Comparison of ENCODE assay signal across 8 mouse cellular contexts in the genomic region with DNA sequence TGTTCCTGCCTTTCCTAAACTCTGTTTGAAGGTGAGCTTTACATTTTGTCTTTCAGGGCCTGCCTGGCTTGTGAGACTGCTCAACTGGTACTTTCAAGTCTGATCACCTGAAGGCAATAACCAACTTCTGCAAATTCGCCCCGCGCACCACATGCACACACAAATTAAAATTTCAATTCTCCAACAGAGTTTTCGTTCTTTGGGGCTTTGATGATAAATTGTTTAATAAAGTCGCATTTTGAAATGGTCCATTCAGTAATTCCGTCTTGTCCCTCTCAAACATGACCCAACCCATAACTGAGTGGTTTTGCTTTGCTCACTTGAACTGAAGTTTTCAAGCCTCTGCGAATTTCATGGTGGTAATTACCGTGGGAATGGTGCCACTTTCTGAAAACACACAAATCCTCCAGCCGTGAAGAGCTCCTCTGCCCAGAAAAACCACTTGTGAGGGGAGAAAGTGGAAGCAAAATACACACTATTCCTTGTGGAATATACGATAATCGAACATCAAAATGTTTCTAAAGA. TPM values are rescaled to one million over a fixed set of nuclear protein-coding genes. Genes with fewer than 3 reads are reported as not detected.
DNase-seq lines count a peak whose midpoint lies in the region; ATAC-seq and TF ChIP-seq lines count a peak whose summit lies in the region.

No protein-coding gene starts in this region.

- intact Hi-C loops in gastrocnemius, adult 2 months (cut with DNase I), result loop anchor here (5.0 kb wide), 1 partner anchor 155 kb away; a partner anchor contains a TSS

- no peaks in the 10 kb centered on the region for H3K27me3 ChIP-seq in ES-Bruce4 (ENCODE audit: control insufficient read depth, insufficient read depth, low read length, poor library complexity, severe bottlenecking)
- H3K27me3 ChIP-seq in forebrain, postnatal 0 days (ENCODE audit: insufficient read depth, low read length), result no peaks in the 10 kb centered on the region
- no peaks in the 10 kb centered on the region for H3K27me3 ChIP-seq in lung, postnatal 0 days (replicated peaks; ENCODE audit: insufficient read depth, low read length)

- TF ChIP-seq CTCF in gastrocnemius, adult 2 months (IDR thresholded peaks at IDR 0.05), result no peak
- TF ChIP-seq CTCF in ES-Bruce4 (IDR thresholded peaks at IDR 0.05; ENCODE audit: low read depth, low read length), result no peak
- TF ChIP-seq CTCF in forebrain, postnatal 0 days (IDR thresholded peaks at IDR 0.05; ENCODE audit: low read depth), result no peak
- no peak for TF ChIP-seq CTCF in lung, postnatal 0 days (IDR thresholded peaks at IDR 0.05)

- H3K36me3 ChIP-seq in ES-Bruce4 (ENCODE audit: control insufficient read depth, insufficient read depth, low read length, poor library complexity, severe bottlenecking), result peaks cover 25% of the 10 kb centered on the region
- no peaks in the 10 kb centered on the region for H3K36me3 ChIP-seq in forebrain, postnatal 0 days (ENCODE audit: insufficient read depth)
- H3K36me3 ChIP-seq in lung, postnatal 0 days (ENCODE audit: insufficient read depth, low read length), result no peaks in the 10 kb centered on the region

- H3K4me3 ChIP-seq in gastrocnemius, adult 2 months, result peak overlapping the region; percentile 94
- peak overlapping the region; percentile 69 for H3K4me3 ChIP-seq in ES-Bruce4 (ENCODE audit: low read depth, low read length)
- peak overlapping the region; percentile 85 for H3K4me3 ChIP-seq in forebrain, postnatal 0 days (ENCODE audit: low read depth, low read length)
- peak overlapping the region; percentile 73 for H3K4me3 ChIP-seq in lung, postnatal 0 days (ENCODE audit: low read depth, low read length)

- TF ChIP-seq POLR2A in ES-Bruce4 (IDR thresholded peaks at IDR 0.05; ENCODE audit: insufficient read depth, low read length), result no peak

- no peak for TF ChIP-seq EP300 in ES-Bruce4 (IDR thresholded peaks at IDR 0.05; ENCODE audit: insufficient read depth, low read depth, low read length)
- TF ChIP-seq EP300 in lung, postnatal 0 days (IDR thresholded peaks at IDR 0.05), result no peak

- peak overlapping the region; percentile 78 for H3K27ac ChIP-seq in gastrocnemius, adult 2 months
- peak overlapping the region; percentile 72 for H3K27ac ChIP-seq in ES-Bruce4 (ENCODE audit: insufficient read depth, low read length)
- H3K27ac ChIP-seq in forebrain, postnatal 0 days (ENCODE audit: low read depth, low read length), result peak overlapping the region; percentile 59; the same call in 1 of the 2 replicates
- peak overlapping the region; percentile 80 for H3K27ac ChIP-seq in lung, postnatal 0 days (ENCODE audit: low read length)

- 21% methylated on average over 11 of the region's 11 CpGs for WGBS in forebrain, postnatal 0 days
- 28% methylated on average over 11 of the region's 11 CpGs for WGBS in lung, postnatal 0 days

- ATAC-seq in forebrain, postnatal 0 days, result no peak
- peak; percentile 1; the same call in 1 of the 2 replicates for ATAC-seq in lung, postnatal 0 days

- H3K9me3 ChIP-seq in ES-Bruce4 (replicated peaks; ENCODE audit: control insufficient read depth, insufficient read depth, low read length, poor library complexity, severe bottlenecking), result no peaks in the 10 kb centered on the region
- no peaks in the 10 kb centered on the region for H3K9me3 ChIP-seq in forebrain, postnatal 0 days (ENCODE audit: low read length)
- H3K9me3 ChIP-seq in lung, postnatal 0 days (ENCODE audit: low read length), result no peaks in the 10 kb centered on the region

- DNase-seq in gastrocnemius, adult 2 months, result no peak
- no peak for DNase-seq in gastrocnemius, postnatal 25 days
- DNase-seq in forebrain, postnatal 0 days, result no peak
- peak; percentile 51 for DNase-seq in lung, postnatal 0 days (ENCODE audit: low spot score)
- DNase-seq in ovary, adult 18-20 months (ENCODE audit: low spot score), result no peak
- DNase-seq in spleen, adult 12 weeks (ENCODE audit: low spot score), result no peak
- DNase-seq in left cerebral cortex, adult 8-10 months (ENCODE audit: low spot score in 2 of 2), result no peak

- H3K4me2 ChIP-seq in forebrain, postnatal 0 days (ENCODE audit: low read depth), result peak overlapping the region; percentile 90
- H3K4me2 ChIP-seq in lung, postnatal 0 days (replicated peaks; ENCODE audit: low read depth, low read length), result peak overlapping the region; percentile 98

- H3K9ac ChIP-seq in ES-Bruce4 (ENCODE audit: low read depth, poor library complexity, severe bottlenecking), result peak overlapping the region; percentile 37
- H3K9ac ChIP-seq in forebrain, postnatal 0 days, result peak overlapping the region; percentile 75
- H3K9ac ChIP-seq in lung, postnatal 0 days (replicated peaks; ENCODE audit: low read depth), result no peak overlapping the region; the same call in 1 of the 2 replicates

- H3K4me1 ChIP-seq in ES-Bruce4 (ENCODE audit: control insufficient read depth, insufficient read depth, low read length), result no peaks in the 10 kb centered on the region
- no peaks in the 10 kb centered on the region for H3K4me1 ChIP-seq in forebrain, postnatal 0 days (ENCODE audit: insufficient read depth)
- H3K4me1 ChIP-seq in lung, postnatal 0 days (ENCODE audit: insufficient read depth, low read depth, low read length), result no peaks in the 10 kb centered on the region

RNA-seq across cellular contexts. Expression of a gene that starts 0.7 kb away (rescaled TPM):
- total RNA-seq in gastrocnemius, adult 2 months (2021), result 1 to 10 TPM; 1.2 to 2.0 TPM
- total RNA-seq in gastrocnemius, postnatal 25 days (2021), result 1 to 10 TPM in 1 of 2 experiments, under 1 TPM in 1; 0.95 to 2.7 TPM
- polyA plus RNA-seq in ES-Bruce4 (2011; ENCODE audit: insufficient read depth, insufficient read length, low read depth, missing spikeins), result 406 and 461 TPM in 2 replicates
- 21.8 and 25.3 TPM in 2 replicates for total RNA-seq in forebrain, postnatal 0 days (2014; rRNA removed)
- polyA plus RNA-seq in forebrain, postnatal 0 days (2015; fragmentation: Nextera tagmentation; extraction: Ambion mirVana), result 19.4 and 22.4 TPM in 2 replicates
- polyA plus RNA-seq in lung, postnatal 0 days (2015; fragmentation: Nextera tagmentation; extraction: Ambion mirVana), result 46.3 and 47.8 TPM in 2 replicates
- 1 to 10 TPM; 2.3 to 4.3 (median 3.4) TPM for total RNA-seq in left cerebral cortex, adult 8-10 months (2022)

RNA-seq across cellular contexts. Expression of a gene that starts 50.9 kb away (rescaled TPM):
- 1 to 10 TPM; 2.7 to 3.4 TPM for total RNA-seq in gastrocnemius, adult 2 months (2021)
- total RNA-seq in gastrocnemius, postnatal 25 days (2021), result 1 to 10 TPM; 3.4 to 4.2 TPM
- 44.0 and 44.6 TPM in 2 replicates for polyA plus RNA-seq in ES-Bruce4 (2011; ENCODE audit: insufficient read depth, insufficient read length, low read depth, missing spikeins)
- 9.9 and 16.9 TPM in 2 replicates for total RNA-seq in forebrain, postnatal 0 days (2014; rRNA removed)
- 2.3 and 4.1 TPM in 2 replicates for polyA plus RNA-seq in forebrain, postnatal 0 days (2015; fragmentation: Nextera tagmentation; extraction: Ambion mirVana)
- 3.8 and 5.1 TPM in 2 replicates for polyA plus RNA-seq in lung, postnatal 0 days (2015; fragmentation: Nextera tagmentation; extraction: Ambion mirVana)
- 10 to 100 TPM in 1 of 4 experiments, 1 to 10 TPM in 3; 8.0 to 12.0 (median 9.2) TPM for total RNA-seq in left cerebral cortex, adult 8-10 months (2022)
